Mouse (Mus musculus) ES-Bruce4 (cell line): ENCODE measurements at regions not wholly inside any gene's neighbourhood (a gene's known extent, or its start where the extent isn't known, plus 50 kb on each side); places are given as distances from the start of the nearest gene placed in this dataset.

Experiments
- H3K27ac ChIP-seq: 2 replicates; pipeline ENCODE4 v1.5.1; 2012; ENCODE audit warnings: low read length, inconsistent platforms; ENCODE audit not compliant: insufficient read depth
- H3K27me3 ChIP-seq: 2 replicates; pipeline ENCODE4 v1.6.1; 2012; ENCODE audit warnings: mild to moderate bottlenecking, low read length, inconsistent platforms; ENCODE audit not compliant: control insufficient read depth, poor library complexity, insufficient read depth, severe bottlenecking
- H3K36me3 ChIP-seq: 2 replicates; pipeline ENCODE4 v1.6.1; 2012; ENCODE audit warnings: inconsistent platforms, mild to moderate bottlenecking, low read length, moderate library complexity; ENCODE audit not compliant: control insufficient read depth, poor library complexity, insufficient read depth, severe bottlenecking
- H3K4me1 ChIP-seq: one replicate; pipeline ENCODE4 v1.8.1; 2011; ENCODE audit warnings: low read length; ENCODE audit not compliant: control insufficient read depth, insufficient read depth
- H3K4me3 ChIP-seq: 2 replicates; pipeline ENCODE4 v1.5.1; 2011; ENCODE audit warnings: low read depth, mild to moderate bottlenecking, low read length
- H3K9ac ChIP-seq: 2 replicates; pipeline ENCODE4 v1.6.1; 2012; ENCODE audit warnings: low read depth, mild to moderate bottlenecking, inconsistent platforms; ENCODE audit not compliant: poor library complexity, severe bottlenecking
- H3K9me3 ChIP-seq: replicated peaks from 2 replicates; pipeline ENCODE4 v1.6.1; 2012; ENCODE audit warnings: mild to moderate bottlenecking, low read length, inconsistent platforms; ENCODE audit not compliant: control insufficient read depth, poor library complexity, insufficient read depth, severe bottlenecking
- CTCF ChIP-seq: IDR thresholded peaks from one replicate; pipeline ENCODE4 v1.8.1; 2011; ENCODE audit warnings: low read depth, low read length
- EP300 ChIP-seq: IDR thresholded peaks from 2 replicates; pipeline ENCODE4 v1.6.1; 2011; ENCODE audit warnings: low read depth, low read length; ENCODE audit not compliant: insufficient read depth
- POLR2A ChIP-seq: IDR thresholded peaks from one replicate; pipeline ENCODE4 v1.8.1; 2011; ENCODE audit warnings: low read length; ENCODE audit not compliant: insufficient read depth

DNA sequence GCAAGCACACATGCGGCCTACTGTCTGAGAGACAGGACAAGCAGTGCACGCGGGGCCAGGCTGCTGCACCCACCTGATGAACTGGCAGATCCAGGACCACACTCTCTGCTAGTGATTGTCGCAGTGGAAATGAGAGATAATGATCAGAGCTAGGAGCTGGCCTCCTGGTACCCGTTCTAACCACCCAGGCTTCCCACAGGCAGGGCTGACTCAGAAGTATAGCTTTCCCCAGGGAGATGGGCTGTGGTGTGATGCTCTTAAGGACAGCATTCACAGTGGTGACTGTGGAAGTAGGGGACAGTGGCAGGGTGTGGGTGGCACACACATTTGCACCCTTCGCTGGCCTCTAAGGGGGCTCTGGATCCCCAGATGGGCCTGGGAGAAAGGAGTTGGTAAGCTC is 128.0 kb downstream of the Kif26a start:
- Histone ChIP-seq H3K4me1 (peaks cover 3% of the 10 kb centered on the region), H3K9ac (no peak overlapping the region), H3K9me3 (no peaks in the 10 kb centered on the region), H3K36me3 (no peaks in the 10 kb centered on the region), H3K27ac (no peak overlapping the region), H3K27me3 (no peaks in the 10 kb centered on the region), H3K4me3 (no peak overlapping the region)
- TF ChIP-seq POLR2A, result no peak
- TF ChIP-seq EP300, result no peak
- TF ChIP-seq CTCF, result no peak

DNA sequence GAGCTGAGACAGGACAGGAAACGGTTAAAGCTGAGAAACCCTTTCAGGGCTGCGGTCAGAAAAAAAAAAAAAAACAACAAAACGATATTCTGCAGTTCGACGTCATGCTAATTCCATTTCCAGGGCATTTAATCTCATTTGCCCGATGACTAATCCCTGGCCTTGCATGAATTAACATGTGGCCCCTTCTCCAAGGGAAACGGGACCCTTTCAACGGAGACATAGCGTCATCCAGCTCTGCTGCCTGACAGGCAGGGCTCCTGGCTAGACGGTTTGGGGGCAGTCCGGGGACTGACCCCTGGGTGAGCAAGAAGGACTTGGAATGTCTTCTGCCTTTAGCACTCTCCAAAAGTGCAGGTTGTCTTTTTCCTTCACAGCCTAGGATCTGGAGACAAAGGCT is 128.7 kb downstream of the Kif26a start:
- Histone ChIP-seq H3K36me3 (no peaks in the 10 kb centered on the region), H3K27me3 (no peaks in the 10 kb centered on the region), H3K4me1 (peaks cover 3% of the 10 kb centered on the region), H3K27ac (no peak overlapping the region), H3K9ac (no peak overlapping the region), H3K4me3 (no peak overlapping the region), H3K9me3 (no peaks in the 10 kb centered on the region)
- no peak for TF ChIP-seq POLR2A
- no peak for TF ChIP-seq CTCF
- no peak for TF ChIP-seq EP300

DNA sequence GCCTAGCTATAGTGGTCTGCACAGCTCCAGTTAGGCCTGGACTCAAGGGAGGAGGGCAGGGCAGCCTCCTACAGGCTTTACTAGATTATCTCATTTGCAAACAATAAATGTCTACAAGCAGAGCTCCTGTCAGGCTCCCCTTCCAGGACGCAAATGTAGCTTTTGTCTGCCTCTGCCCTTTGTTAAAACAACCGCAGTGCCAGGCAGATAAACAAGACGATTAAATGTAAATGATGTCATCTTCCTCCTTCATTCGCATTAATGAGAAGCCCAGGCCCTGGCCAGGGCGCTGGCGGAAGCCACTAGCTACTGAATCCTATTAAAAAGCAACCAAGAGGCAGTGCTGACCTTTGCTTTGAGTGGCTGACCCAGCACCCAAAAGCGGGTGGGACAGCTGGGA is 130.6 kb downstream of the Kif26a start:
- H3K4me1 ChIP-seq, result peaks cover 3% of the 10 kb centered on the region
- no peaks in the 10 kb centered on the region for H3K36me3 ChIP-seq
- H3K9ac ChIP-seq, result no peak overlapping the region
- no peaks in the 10 kb centered on the region for H3K27me3 ChIP-seq
- H3K9me3 ChIP-seq, result no peaks in the 10 kb centered on the region
- no peak for TF ChIP-seq CTCF
- no peak for TF ChIP-seq POLR2A
- TF ChIP-seq EP300, result no peak
- H3K27ac ChIP-seq, result no peak overlapping the region
- H3K4me3 ChIP-seq, result no peak overlapping the region

DNA sequence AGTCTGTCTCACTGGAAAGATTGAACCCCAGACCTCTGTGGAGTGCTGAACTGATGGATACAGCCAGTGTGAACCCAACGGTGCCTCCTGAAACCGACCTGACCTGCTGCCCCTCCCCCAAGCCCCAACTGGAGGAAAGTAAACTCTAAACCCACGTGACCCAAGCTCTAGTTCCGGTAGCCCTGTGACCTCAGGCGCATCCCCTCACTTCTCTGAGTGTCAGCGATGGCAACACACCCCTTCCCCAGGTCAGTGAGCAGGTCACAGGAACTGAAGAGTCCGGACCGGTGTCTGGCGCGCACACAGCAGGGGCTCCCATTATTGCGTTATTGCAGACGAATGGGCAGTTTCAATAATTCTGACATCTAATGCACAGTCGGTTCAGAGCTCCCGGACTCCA is 131.5 kb downstream of the Kif26a start:
- H3K4me1 ChIP-seq, result peaks cover 3% of the 10 kb centered on the region
- no peak overlapping the region for H3K9ac ChIP-seq
- no peak overlapping the region for H3K27ac ChIP-seq
- no peak for TF ChIP-seq POLR2A
- TF ChIP-seq CTCF, result no peak
- TF ChIP-seq EP300, result no peak
- H3K4me3 ChIP-seq, result no peak overlapping the region
- H3K9me3 ChIP-seq, result no peaks in the 10 kb centered on the region
- no peaks in the 10 kb centered on the region for H3K27me3 ChIP-seq
- no peaks in the 10 kb centered on the region for H3K36me3 ChIP-seq

DNA sequence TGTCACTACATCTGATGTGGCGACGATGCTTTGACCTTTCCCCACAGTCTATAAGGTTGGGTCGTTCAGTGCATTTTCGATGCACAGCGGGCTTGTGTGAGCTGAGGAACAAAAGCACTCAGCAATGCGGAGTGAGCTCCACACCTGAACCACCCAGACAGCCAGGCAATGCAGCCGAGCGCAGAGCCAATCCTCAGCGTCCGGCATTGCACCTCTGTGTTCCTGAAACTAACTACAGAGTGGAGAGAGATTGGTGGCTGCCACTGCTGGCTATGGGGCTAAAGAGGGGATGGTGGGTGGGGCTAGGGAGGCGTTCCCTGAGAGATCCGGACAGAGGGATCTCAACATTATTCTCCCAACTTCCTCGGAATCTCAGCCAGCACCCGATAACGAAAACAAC is 139.1 kb downstream of the Kif26a start:
- H3K27me3 ChIP-seq, result no peaks in the 10 kb centered on the region
- no peak overlapping the region for H3K27ac ChIP-seq
- TF ChIP-seq EP300 (no peak), CTCF (no peak), POLR2A (no peak)
- H3K9ac ChIP-seq, result no peak overlapping the region
- no peaks in the 10 kb centered on the region for H3K9me3 ChIP-seq
- no peaks in the 10 kb centered on the region for H3K36me3 ChIP-seq
- H3K4me3 ChIP-seq, result no peak overlapping the region
- H3K4me1 ChIP-seq, result no peaks in the 10 kb centered on the region

DNA sequence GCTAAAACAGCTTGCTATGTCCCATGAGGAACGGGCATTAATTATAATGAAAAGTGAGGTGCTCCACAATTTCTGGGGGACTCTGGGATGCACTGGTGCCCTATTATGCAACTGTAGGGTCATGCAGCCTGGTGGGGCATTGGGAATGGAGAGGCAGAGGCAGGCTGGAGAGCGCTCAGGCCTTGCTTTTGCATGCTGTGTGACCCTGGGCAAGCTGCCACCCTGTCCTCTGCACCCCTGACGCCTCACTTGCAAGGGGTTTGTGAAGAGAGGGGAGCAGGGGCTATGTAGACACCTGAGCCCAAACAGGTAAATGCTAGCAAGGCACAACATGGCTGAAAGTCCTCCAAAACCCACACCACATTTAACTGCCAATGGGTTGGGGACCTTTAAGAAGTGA is 142.8 kb downstream of the Kif26a start:
- no peaks in the 10 kb centered on the region for H3K4me1 ChIP-seq
- no peak overlapping the region for H3K27ac ChIP-seq
- no peak overlapping the region for H3K9ac ChIP-seq
- no peaks in the 10 kb centered on the region for H3K9me3 ChIP-seq
- no peaks in the 10 kb centered on the region for H3K36me3 ChIP-seq
- H3K27me3 ChIP-seq, result no peaks in the 10 kb centered on the region
- no peak for TF ChIP-seq CTCF
- TF ChIP-seq POLR2A, result no peak
- TF ChIP-seq EP300, result no peak
- H3K4me3 ChIP-seq, result no peak overlapping the region
